Mouse (Mus musculus) embryonic facial prominence, embryonic 14.5 days (tissue): ENCODE results near the gene Gm20388. TPM values are rescaled to one million over a fixed set of nuclear protein-coding genes. Genes with fewer than 3 reads are reported as not detected.
A peak's percentile ranks its signal among the peaks of the same experiment; 100 is the strongest.

Source experiments
- ATAC-seq: fragments of 200-750 bp; cut with Nextera tagmentation; 2 replicates; pipeline ENCODE4 v1.8.0; 2017; ENCODE audit warnings: low read depth, moderate number of reproducible peaks, moderate TSS enrichment
- DNase-seq: peaks from one replicate; pipeline ENCODE4 v3.0.0-alpha.2; 2015; ENCODE audit warnings: low spot score
- H3K27ac ChIP-seq: fragments of 300-500 bp; sonication (generic); replicated peaks from 2 replicates; pipeline ENCODE4 v1.5.1; 2014; ENCODE audit warnings: low read depth, mild to moderate bottlenecking, low read length, moderate library complexity
- H3K27me3 ChIP-seq: fragments of 300-500 bp; sonication (generic); replicated peaks from 2 replicates; pipeline ENCODE4 v1.6.1; 2014; ENCODE audit warnings: low read length; ENCODE audit not compliant: control insufficient read depth, insufficient read depth
- H3K36me3 ChIP-seq: fragments of 300-500 bp; sonication (generic); 2 replicates; pipeline ENCODE4 v1.6.1; 2014; ENCODE audit warnings: low read length, mixed read lengths; ENCODE audit not compliant: control insufficient read depth, insufficient read depth
- H3K4me1 ChIP-seq: fragments of 300-500 bp; sonication (generic); 2 replicates; pipeline ENCODE4 v1.6.1; 2014; ENCODE audit warnings: antibody characterized with exemption, low read length; ENCODE audit not compliant: control insufficient read depth, insufficient read depth
- H3K4me2 ChIP-seq: fragments of 300-500 bp; sonication (generic); 2 replicates; pipeline ENCODE4 v1.6.1; 2014; ENCODE audit warnings: low read depth, mild to moderate bottlenecking, low read length, moderate library complexity, mixed read lengths
- H3K4me3 ChIP-seq: fragments of 300-500 bp; sonication (generic); 2 replicates; pipeline ENCODE4 v1.5.1; 2014; ENCODE audit warnings: low read depth, mild to moderate bottlenecking, low read length
- H3K9ac ChIP-seq: fragments of 300-500 bp; sonication (generic); 2 replicates; pipeline ENCODE4 v1.6.1; 2014; ENCODE audit warnings: low read depth, mild to moderate bottlenecking, low read length, moderate library complexity, mixed read lengths
- H3K9me3 ChIP-seq: fragments of 300-500 bp; sonication (generic); 2 replicates; pipeline ENCODE4 v1.6.1; 2016; ENCODE audit warnings: low read length; ENCODE audit not compliant: control insufficient read depth
- WGBS: fragments of 180-500 bp; shearing (Covaris S2); extraction: QIAGEN DNeasy Blood & Tissue Kit; methylation state at CpG from one replicate; pipeline ENCODE4 v1.1.7; 2014; 5-methylcytosine and 5-hydroxymethylcytosine counted together
- polyA plus RNA-seq: library from polyadenylated mRNA; unstranded; fragments of >200 nt; fragmentation: Nextera tagmentation; extraction: Ambion mirVana; gene quantifications from 2 replicates; pipeline ENCODE4 v1.2.1, GENCODE M21; 2014

The Gm20388 gene
- polyA plus RNA-seq, 1 experiment from 2014 or later = not detected

DNA sequence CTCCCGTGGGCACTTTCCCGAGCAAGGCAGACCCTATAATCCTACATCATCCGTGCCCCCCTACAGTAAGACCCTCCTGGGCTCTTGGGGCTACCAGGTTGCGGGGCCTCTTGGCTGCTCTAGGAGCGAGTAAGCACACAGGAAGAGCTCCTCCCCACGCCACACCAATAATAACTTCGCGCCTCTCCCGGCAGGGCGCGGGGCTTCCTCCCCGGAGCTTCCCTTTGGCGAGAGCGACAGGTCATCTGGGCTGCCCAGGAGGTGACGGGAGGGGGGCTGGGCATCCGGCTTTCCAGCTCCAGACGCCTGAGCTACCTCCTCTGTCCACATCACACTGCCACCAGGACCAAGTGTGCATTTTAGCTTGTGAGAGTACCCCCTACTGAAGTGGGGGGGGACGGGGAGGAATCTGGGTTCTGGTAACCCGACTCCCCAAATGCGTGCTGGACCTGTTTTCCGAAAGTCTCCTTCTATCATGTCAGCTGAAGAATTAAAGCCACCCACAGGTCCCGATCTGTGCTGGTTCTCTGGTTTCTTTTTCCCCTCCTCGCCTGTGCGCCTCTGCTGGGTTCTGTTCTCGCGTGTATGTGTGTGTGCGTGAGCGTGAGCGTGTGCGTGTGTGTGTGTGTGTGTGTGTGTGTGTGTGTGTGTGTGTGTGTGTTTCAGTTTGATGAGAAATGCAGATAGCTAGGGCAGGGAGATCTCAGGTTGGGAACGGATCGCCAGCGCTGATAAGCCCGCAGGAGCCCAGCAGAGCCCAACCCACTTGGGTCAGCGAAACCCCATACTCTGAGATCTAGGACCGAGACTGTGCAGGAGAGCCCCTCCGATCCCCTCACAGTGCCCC lies 2372.9 kb downstream of the Gm20388 start:
- no peaks in the 10 kb centered on the region for H3K36me3 ChIP-seq
- peak; percentile 53 for DNase-seq
- ATAC-seq = no peak
- H3K4me1 ChIP-seq = peaks cover 27% of the 10 kb centered on the region
- peak overlapping the region; percentile 99 for H3K4me2 ChIP-seq
- peaks cover 24% of the 10 kb centered on the region for H3K27me3 ChIP-seq
- H3K9ac ChIP-seq = peak overlapping the region; percentile 76
- no peaks in the 10 kb centered on the region for H3K9me3 ChIP-seq
- 1% methylated on average over 20 of the region's 37 CpGs for WGBS
- H3K4me3 ChIP-seq = peak overlapping the region; percentile 71
- peak overlapping the region; percentile 52; the same call in 1 of the 2 replicates for H3K27ac ChIP-seq

DNA sequence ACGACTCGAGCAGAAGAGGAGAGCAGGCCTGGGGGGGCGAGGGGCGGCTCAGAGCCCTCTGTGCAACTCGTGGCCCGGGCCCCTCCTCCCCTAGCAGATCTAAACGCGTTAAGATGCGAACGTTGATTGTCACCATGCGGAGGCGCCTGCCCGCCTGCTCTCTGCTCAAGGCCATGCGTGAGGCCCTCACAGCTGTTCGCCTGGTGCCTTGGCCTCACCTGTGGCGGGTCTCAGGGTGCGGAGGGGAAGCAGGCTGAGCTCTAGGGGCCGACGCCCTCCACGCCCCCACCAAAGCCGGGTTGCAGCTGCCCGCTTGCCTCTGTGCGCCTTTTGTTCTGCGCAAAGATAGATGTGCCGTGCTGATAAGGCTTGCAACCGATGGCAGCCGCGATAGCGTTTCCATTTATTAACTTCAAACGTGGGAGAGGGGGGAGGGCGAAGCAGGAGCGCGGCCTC lies 2373.6 kb downstream of the Gm20388 start:
- Histone ChIP-seq H3K9ac (peak overlapping the region; percentile 76), H3K9me3 (no peaks in the 10 kb centered on the region), H3K4me2 (peak overlapping the region; percentile 99), H3K27ac (peak overlapping the region; percentile 52; the same call in 1 of the 2 replicates), H3K4me3 (peak overlapping the region; percentile 71), H3K36me3 (no peaks in the 10 kb centered on the region), H3K4me1 (peaks cover 27% of the 10 kb centered on the region), H3K27me3 (peaks cover 24% of the 10 kb centered on the region)
- peak; percentile 78 for DNase-seq
- no peak for ATAC-seq
- WGBS = 1% methylated on average over 22 of the region's 33 CpGs

DNA sequence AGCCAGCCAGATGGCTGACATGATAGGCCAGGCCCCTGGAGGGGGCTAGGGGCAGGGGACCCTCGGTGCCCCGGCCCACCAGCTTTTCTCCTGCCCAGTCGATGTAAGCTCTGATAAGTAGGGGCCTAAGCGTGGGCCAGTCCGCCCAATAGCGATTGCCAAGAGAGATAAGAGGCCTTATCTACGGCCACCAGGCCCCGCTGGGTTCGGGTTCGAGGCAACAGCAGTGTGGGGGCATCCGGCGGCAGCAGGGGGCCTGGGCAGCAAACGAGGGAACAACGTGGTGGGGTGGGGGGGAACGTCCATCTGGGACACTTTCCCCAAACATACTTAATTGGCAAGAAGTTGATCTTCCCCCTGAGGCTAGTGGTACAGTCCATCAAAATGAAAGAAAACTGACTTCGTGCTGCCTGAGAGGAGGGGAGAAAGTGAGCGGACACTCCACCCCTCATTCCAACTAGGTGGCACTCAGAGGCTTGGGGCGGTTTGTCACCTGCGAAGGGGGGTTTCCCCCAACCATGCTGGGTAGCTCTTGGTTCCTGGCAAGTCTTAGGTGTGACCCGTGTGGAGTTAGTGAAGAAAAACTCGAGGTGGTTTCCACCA lies 2374.1 kb downstream of the Gm20388 start:
- H3K27ac ChIP-seq = peak overlapping the region; percentile 52; the same call in 1 of the 2 replicates
- peak overlapping the region; percentile 71 for H3K4me3 ChIP-seq
- peak; percentile 20 for DNase-seq
- peaks cover 27% of the 10 kb centered on the region for H3K4me1 ChIP-seq
- H3K27me3 ChIP-seq = peaks cover 24% of the 10 kb centered on the region
- ATAC-seq = no peak
- H3K4me2 ChIP-seq = peak overlapping the region; percentile 99
- no peaks in the 10 kb centered on the region for H3K9me3 ChIP-seq
- H3K9ac ChIP-seq = peak overlapping the region; percentile 76
- H3K36me3 ChIP-seq = no peaks in the 10 kb centered on the region
- WGBS = 3% methylated on average over 18 of the region's 21 CpGs

DNA sequence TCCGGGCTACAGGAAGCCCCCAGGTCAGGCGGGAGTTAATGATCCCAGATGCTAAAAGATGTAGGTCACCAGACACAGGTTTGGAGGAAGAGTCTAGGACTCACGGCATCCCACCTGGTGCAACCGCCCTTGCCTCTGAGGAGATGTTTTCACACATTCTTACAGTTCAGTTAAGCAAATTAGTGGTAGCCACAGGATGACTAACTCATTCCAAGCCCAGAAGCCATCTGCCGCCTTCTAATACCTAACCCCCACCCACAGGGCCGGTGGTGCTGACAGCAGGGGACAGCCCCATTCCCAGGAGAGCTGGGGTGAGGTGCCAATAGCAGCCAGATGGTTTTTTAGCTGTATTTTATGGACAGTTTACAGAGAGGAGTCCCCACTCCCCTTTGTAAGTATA lies 2375.1 kb downstream of the Gm20388 start:
- no peak for ATAC-seq
- WGBS = 53% methylated on average over 6 of the region's 6 CpGs
- peaks cover 24% of the 10 kb centered on the region for H3K27me3 ChIP-seq

DNA sequence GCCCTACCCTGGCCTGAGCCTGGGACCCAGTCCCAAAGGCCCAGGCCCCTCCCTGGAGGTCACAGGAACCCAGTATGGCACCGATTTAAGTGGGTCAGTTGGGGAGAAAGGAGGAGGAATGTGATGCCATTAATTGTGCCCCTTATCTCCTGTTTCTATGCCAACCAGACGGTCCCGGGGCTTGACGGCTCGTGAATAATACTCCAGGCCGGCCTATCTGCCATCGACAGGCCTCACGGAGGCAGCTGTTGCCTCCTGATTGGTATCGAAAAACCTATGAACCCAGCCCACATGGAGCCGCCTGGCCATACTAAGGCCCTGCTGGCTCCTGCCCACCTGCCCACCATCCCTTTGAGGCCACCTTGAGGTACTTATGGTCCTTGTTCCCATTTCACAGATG lies 2376.3 kb downstream of the Gm20388 start:
- Histone ChIP-seq H3K27me3 (peaks cover 24% of the 10 kb centered on the region), H3K9me3 (no peaks in the 10 kb centered on the region), H3K4me1 (peaks cover 21% of the 10 kb centered on the region), H3K4me2 (no peak overlapping the region), H3K4me3 (no peak overlapping the region), H3K27ac (no peak overlapping the region), H3K9ac (no peak overlapping the region), H3K36me3 (no peaks in the 10 kb centered on the region)
- no peak for DNase-seq
- no peak for ATAC-seq
- WGBS = 81% methylated on average over 10 of the region's 10 CpGs

More for the DNA sequence above, 2375.1 kb downstream of the Gm20388 start:
- Histone ChIP-seq H3K4me2 (no peak overlapping the region), H3K9me3 (no peaks in the 10 kb centered on the region), H3K27ac (no peak overlapping the region), H3K4me1 (peaks cover 24% of the 10 kb centered on the region), H3K36me3 (no peaks in the 10 kb centered on the region), H3K4me3 (no peak overlapping the region), H3K9ac (no peak overlapping the region)
- no peak for DNase-seq

DNA sequence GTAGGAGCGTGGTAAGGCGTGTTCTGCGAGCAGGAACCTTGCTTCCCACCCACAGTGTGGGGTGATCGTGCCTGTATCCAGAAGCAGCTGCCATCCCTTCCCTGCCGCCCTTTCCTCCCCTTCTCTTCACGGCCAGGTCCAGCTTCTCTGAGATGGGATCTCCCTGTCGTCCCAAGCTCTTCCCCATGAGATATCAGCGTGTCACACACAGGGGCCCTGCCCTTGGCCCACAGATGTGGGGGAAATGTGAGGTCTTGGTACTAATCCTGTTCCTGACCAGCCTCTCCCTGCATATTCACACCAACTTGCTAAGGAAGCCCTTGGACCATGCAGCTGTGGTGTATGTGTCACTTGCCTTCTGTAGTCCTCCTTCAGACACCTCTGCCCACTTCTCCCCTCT lies 2377.1 kb downstream of the Gm20388 start:
- H3K4me1 ChIP-seq = peaks cover 21% of the 10 kb centered on the region
- 79% methylated on average over 8 of the region's 8 CpGs for WGBS

DNA sequence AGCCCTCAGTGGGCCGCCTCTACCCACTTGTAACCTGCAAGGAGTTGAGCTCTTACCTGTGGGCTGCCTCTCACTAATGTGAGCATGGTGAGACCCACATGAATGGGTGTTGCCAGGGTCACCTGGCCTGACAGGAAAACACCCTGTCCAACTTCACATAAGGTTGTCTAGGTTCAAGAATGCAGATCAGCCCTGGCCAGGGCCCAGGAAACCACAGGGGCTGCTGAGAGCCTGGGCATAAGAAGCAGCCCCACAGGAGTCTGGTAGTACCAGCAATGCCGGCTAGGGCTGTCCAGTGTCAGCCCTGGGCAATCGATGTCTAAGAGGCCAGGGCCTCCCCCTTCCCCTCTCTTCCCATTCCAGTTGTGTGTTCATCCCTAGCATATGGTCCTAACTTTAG lies 2377.7 kb downstream of the Gm20388 start:
- DNase-seq = no peak
- H3K4me1 ChIP-seq = peaks cover 17% of the 10 kb centered on the region
- no peak overlapping the region for H3K27ac ChIP-seq
- H3K9me3 ChIP-seq = no peaks in the 10 kb centered on the region
- 71% methylated on average over 3 of the region's 3 CpGs for WGBS
- H3K27me3 ChIP-seq = peaks cover 19% of the 10 kb centered on the region
- no peak overlapping the region for H3K4me2 ChIP-seq
- H3K36me3 ChIP-seq = no peaks in the 10 kb centered on the region
- no peak overlapping the region for H3K4me3 ChIP-seq
- ATAC-seq = no peak
- H3K9ac ChIP-seq = no peak overlapping the region

More for the DNA sequence above, 2377.1 kb downstream of the Gm20388 start:
- Histone ChIP-seq H3K27ac (no peak overlapping the region), H3K4me2 (no peak overlapping the region), H3K4me3 (no peak overlapping the region), H3K27me3 (peaks cover 24% of the 10 kb centered on the region), H3K9me3 (no peaks in the 10 kb centered on the region), H3K9ac (no peak overlapping the region), H3K36me3 (no peaks in the 10 kb centered on the region)
- no peak for DNase-seq
- ATAC-seq = no peak

DNA sequence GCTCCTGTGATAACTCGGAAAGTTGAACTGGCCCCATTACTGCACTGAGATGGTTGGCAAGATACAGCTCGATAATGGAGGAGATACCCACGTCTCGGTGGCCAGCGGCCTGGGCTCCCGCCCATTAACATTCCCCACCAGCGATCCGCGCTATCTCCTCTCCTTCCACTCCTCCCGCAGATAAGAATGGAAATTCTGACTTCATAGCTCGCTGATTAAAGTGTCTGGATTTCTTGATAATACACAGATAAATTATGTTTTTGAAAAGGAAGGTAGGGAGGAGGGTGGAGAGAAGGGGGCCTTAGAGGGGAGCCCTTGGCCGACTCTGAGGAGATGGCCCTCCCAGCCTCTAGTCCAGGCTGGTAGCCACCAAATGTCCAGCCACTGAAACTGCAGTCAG lies 2380.4 kb downstream of the Gm20388 start:
- Histone ChIP-seq H3K9ac (no peak overlapping the region), H3K9me3 (no peaks in the 10 kb centered on the region), H3K27me3 (no peaks in the 10 kb centered on the region), H3K4me2 (no peak overlapping the region), H3K4me1 (no peaks in the 10 kb centered on the region; the same call in 1 of the 2 replicates), H3K27ac (no peak overlapping the region), H3K4me3 (no peak overlapping the region), H3K36me3 (no peaks in the 10 kb centered on the region)
- ATAC-seq (no peak), DNase-seq (no peak)
- WGBS = 73% methylated on average over 12 of the region's 12 CpGs
